Mouse (Mus musculus) kidney, postnatal 25 days (tissue): ENCODE measurements at regions not wholly inside any gene's neighbourhood (a gene's known extent, or its start where the extent isn't known, plus 50 kb on each side); places are given as distances from the start of the nearest gene placed in this dataset.

Experiments used
- DNase-seq, 2 experiments: peaks; one replicate each; pipeline ENCODE4 v3.0.0; 2021; ENCODE audit warnings: mixed read lengths in 2 of 2

DNA sequence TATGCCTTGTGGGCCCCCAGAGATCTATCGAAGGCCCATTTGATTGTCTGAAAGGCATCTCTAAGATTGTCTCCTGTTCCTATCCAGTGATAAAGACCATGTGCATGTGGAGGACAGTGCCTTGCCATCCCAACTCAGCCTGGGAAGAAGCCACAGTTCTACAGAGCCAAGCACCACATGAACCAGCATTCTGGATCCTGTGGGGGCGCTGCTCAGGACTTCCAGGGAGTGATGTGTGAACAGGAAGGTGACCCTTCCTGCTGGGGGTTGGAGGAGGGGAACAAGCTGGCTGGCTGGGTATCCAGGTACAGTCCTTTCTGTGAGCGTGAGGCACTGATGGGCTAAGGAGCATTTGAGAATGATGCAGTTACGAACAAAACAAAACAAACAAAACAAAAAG lies 163.8 kb downstream of the Gm26897 start:
- DNase-seq, result no peak

DNA sequence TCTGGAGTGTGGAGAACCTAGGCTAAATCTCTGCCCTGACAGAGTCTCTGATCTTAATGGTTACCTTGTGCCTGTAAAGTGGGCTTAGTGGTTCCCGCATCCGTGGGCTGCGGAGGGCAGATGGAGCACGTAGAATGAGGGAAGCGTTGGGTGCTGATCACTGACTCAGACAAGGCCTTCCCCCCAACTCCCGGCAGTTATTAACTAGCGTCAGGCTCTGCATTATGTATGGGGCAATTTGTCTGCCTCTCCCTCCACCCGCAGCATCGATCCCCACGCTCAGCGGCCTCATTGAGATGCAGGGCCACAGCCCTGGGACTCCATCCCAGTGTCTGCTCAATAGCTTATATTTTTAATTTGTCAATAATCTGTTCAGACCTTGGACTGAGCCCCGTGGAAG lies 164.8 kb downstream of the Gm26897 start:
- no peak for DNase-seq

DNA sequence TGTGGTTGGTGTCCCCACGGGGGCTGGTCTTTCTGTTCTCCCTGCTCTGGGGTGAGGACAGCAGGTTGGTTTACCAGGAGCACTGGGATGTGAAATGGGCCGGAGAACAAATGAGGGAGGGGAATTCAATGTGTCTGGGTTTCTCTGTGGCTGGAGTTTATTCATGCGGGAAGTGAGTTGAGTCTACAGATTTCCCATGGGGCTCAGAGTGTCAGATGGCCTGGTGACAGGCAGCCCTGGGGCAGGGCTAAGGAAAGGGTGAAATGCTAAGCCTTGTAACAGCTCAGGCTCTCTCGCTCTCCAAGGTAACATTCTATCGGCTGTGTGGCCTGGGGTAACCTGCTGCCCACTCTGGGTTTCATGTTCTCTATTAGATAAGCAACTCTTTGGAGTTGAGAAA lies 167.5 kb downstream of the Gm26897 start:
- DNase-seq, result no peak

DNA sequence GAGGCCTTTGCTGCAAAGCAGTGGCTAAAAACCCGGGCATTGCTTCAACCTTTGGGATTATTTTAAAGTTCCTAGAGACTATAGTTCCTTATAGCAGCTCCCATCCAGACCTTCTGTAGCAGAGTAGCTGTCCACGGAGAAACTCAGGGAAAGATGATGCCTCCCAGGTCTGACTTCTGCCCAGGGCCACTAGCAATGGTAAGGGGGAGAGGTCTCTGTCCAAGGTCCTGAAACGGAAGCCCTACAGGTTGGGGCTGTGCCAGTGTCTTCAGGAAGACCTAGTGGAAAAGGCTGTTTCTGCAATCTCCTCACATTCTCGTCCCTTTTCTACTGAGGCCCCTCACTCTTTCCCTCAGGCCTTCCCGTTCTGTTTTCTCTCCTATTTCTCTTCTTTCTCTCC lies 168.0 kb downstream of the Gm26897 start:
- peak; percentile 46 to 68 for DNase-seq

DNA sequence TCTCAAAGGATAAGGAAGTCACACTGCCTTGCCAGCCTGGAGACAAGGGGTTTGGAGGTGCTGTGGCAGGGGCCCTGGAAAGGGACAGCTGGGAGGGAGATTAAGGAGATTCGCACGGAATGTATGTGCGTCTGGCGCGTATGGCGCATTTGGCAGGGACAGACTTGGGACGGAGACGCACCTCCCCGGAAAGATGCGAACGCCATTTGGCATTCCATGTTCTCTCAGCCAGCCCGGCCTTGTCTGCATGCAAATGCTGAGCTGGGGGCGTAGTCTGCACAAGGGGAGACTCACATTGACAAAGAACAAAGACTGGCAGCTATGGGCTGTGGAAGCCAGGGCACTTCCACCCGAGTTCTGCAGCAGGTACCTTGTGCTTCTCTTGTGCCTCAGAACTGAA lies 174.4 kb downstream of the Gm26897 start:
- DNase-seq, result no peak

DNA sequence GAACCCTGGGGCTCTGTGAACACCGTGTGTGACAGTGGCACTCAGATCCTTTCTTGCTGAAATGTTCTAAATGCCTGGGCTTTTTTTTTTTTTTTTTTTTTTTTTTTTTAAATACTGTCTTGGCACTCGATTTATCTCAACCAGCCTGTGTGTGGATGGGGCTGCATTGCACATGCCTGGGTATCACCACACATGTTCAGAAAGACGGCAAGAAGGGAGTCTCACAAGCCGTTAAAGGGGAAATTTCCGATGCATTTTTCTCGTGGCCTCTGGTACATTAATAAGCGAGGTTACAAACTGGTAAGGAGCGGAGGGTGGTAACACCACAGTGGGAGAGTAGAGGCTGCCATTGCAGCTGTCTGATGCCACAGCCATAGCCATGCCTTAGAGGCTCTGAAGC lies 176.8 kb downstream of the Gm26897 start:
- no peak for DNase-seq

DNA sequence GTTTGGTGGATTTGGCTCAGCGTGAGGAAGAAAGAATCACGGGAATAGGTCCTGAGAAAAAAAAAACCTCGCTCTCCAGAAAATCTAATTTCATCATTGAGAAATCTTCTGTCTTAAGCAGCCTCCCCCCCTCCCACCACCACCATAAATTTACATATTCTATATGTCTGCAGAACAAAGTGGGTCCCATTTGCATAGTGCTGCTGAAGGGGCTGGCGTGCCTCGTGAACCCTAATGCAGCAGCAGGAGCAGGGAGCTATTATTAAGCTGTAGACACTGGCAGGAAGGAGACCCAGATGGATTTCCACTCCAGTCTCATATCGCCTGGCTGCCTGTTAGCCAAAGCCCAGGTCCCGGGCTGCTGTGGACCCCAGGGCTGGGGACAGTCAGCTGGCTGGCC lies 179.6 kb downstream of the Gm26897 start:
- no peak for DNase-seq

DNA sequence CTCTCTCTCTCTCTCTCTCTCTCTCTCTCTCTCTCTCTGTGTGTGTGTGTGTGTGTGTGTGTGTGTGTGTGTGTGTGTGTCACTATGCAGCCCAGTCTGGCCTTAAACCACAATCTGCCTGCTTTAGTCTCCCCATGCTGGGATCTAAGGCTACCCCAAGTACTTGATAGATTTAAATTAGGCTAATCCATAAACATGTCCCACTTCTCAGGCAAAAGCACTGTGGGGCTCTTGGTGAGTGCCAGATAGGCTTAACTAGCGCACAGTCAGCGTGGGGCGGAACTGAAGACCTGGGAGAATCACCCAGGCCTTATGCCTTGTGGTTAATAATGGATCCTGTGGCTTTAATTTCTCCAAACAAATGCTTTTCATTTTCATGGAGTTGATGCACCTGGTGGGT lies 180.6 kb downstream of the Gm26897 start:
- DNase-seq, result no peak

DNA sequence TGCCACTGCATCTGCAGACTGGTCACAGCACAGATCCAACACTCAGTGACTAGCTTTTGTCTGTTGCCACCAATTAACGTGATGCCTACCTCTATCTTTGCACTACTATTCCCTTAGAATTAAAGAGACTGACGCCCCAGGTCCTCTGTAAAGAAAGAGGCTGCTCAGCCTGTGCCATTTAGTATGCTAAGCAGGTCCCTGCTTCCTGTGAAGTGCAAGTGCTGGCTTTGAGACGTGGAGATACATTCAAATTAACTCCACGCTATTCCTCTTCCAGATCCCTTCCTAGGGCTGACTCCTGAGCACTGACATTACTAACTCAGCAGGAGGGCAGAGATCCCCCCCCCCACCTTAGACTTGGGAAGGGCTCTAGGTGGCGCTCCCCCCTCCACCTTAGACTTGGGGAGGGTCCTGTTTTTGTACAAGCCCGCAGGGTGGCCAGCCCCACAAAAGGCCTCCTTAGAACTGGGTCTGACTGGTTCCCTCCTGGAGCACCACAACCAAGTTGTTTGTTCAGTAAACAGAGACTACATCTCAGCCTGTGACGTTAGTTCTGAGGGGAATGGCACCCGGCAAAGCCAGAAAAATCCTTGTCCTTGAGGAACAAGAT lies 184.0 kb downstream of the Gm26897 start:
- no peak for DNase-seq

DNA sequence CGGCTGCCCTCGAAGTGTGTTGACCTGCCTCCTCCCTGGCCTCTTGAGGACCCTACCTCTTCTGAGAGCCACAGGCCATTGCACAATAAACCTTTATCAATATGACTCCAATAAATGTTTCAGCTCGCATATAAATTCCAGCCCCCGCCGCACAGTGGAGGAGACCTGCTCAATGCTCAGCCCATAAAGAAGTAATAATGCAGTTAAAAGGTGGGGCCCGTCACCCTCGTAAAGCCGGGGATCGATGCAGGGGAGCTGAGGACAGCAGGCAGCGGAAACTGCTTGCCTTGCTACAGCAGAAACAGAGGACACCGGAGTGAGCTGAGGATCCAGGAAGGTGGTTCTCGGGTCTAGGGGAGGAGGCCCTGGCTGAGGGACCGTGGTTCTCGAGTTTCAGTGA lies 185.2 kb downstream of the Gm26897 start:
- no peak for DNase-seq

DNA sequence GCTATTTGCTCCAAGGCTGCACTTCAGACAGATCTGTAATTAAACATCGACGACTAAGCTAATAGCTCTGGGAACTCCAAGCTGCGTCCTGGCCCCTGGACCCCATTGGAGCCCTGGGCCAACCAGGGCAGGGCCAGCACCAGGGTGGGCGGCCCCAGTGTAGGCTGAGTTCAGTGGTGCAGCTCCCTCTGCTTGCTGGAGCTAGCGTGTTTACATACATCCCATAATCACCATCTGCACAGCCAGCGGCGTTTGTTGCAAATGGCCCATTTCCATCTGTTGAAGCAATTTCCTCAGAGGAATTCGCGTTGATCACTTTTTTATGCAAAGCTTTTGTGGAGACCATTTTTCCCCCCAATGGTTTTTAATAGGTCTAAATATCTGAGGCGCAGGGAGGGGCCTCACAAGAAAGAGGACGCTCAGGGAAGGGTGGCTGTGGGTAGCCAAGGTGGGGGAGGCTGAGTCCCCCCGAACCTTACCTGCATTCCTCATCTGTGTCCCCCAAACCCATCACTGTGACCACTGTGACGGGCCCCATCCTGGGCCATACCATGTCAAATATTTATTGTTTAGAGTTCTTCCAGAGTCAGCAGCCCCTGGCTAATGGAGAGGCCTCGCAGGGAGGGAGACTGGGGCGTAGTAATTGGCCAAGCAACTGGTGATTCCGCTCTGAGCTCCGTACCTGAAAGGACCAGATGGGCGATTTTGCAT lies 189.4 kb downstream of the Gm26897 start:
- DNase-seq, result no peak

DNA sequence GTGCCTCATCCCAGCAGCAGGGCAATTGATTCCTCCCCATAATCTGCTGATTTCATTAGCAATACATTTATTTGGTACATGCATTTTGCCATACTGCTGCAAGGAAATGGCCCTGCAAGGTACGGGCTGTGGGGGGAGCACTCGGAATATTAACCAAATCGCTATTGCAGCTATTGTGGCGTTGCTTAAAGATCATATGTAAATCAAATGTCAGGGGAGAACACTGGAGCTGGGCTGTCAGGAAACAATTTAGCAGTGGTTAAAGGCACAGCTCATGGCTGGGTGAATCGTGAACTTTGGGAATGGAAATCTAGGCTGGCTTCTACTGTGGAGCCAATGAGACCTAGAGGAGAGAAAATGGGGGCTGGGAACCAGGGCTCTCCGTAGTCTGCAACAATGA lies 192.0 kb downstream of the Gm26897 start:
- DNase-seq, result no peak

DNA sequence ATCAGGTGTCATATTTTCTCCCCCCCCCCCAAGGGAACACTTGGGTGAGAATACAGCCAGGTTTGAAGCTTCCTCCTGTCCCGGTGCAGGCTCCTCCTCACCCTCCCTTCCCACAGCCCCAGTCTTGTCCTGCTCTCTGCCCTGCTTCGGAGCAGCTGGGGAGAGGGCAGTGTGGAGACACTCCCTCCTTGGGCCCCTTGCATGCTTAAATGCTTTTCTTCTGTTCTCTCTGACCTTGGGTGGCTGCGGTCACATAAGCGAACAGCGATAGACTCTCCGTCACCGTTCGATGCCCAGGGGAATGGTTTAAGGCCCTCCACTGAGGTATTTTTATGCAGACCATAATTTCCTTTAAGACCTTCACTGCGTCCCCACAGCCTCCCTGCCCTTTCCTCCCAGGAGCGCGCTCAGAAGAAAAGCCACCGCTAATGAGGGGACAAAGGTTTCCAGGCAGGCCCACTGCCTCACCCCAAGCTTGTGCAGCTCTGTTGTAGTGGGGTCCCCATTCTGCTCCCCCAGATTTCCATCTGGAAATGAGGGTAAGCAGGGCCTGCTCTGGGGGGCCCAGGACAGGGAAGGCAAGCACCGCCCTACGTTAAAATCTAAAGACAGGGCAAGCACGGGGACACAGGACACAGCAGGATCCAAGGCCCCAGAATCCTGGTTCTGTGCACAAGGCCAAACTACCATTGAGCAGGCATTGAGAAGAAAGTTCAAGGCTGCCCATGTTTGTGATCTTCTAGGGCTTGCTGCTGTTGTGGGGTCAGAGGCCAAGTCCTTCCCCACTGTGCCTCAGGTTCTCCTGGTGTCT lies 195.7 kb downstream of the Gm26897 start:
- DNase-seq, result no peak

DNA sequence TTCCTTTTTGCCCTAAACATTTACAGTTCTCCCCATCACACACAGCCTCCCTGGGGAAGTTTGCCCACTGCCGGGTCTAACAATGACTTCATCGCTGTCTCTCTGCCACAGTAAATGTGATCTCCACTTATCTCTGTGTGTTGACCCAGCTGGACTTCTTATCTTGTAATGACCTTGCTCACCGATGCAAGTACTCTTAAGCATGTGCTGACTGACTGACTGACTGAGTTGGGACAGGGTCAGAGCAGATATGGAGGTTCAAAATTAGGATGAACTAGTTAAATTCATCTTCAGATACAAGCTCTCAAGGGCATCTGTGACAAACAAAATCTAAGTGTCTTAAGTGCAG lies 196.2 kb downstream of the Gm26897 start:
- no peak for DNase-seq

DNA sequence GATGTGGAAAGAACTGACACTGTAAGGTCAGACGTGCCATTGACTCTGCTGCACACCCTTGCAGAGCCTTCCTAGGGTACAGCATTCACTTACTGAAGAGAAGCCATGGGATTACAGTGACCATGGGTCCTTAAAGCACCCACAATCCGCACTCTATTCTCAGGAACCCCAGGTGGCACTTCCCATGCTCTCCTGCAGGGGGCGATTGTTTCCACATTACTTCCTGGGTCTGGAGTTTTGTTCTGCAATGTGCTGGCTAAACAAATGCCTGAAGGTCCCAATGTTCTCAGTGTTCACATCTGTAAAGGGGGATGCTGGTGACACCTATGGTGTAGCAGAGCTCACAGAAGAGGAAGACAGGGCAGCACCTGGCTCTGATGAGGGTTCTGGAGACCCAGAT lies 198.0 kb downstream of the Gm26897 start:
- peak in 1 of 2 experiments; percentile 9 for DNase-seq

DNA sequence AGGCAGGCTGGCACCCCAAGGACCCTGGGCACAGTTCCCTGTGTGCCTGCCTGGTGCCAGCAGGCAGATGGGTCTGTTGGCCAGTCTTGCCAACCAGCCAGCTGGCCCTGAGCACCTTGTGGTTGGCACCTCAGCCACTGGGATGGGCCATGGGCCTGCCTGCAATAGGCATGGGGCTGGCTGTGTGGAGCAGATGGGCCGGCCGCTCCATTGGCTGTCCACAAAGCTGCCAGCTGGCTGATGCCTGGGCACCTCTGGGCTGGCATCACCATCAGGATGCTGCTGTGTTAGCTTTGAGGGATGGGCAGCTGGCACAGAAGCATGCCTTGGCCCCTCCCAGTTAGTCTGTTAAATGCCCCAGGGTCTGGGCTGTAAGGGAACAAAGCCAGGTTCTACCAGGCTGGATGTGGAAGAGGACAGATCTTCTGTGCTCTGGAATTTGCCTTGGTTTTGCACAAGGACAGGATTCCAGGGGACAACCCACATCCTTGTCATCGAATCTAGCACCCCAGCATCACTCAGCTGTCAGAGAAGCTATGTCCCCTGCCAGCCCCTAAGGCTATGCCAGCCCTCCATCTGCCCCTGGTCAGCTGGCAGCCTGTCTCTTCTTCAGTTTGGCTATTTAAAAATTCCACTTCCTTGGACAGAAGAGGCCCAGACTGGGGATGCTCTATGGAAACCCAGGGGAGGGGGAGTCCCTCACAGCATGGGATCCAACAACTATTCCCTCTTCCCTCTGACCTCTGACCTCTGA lies 201.8 kb downstream of the Gm26897 start:
- peak in 1 of 2 experiments; percentile 29 for DNase-seq

DNA sequence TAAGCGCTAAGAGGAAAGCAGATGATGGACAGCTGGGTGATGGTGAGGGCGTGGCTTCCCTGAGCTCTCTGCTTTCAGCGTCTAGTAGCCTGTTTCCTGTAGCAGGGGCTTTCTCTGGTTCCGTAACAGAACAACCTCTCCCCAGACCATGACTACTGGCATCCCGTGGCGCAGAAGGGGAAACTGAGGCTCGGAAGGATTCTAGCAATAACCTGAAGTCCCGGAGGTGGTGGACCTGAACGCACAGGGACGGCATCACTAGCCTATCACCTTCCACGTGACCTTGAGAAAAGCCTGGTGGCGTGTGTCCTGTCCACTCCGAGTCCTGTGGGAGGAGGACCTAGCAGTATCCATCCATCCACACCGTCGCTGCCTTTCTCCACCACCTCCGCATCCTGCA lies 208.1 kb downstream of the Gm26897 start:
- DNase-seq, result no peak

DNA sequence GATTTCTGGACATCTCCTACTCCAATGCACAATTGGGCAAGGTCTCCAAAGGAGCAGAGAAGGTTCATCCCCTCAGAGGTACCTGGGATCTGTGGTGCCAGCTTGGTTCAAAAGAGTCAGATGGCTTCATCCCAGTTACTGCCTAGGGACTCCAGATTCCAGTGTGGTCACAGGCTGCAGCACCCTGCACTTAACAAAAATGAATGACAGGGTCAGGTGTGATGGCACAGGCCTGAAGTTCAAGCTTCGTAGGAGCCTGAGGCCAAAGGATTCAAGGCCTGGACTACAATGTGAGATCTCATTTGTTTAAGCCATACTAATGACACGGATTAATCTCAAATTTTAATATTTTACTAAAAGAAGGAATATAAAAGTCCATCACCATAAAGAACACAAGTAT lies 209.1 kb downstream of the Gm26897 start:
- DNase-seq, result peak in 1 of 2 experiments; percentile 12

DNA sequence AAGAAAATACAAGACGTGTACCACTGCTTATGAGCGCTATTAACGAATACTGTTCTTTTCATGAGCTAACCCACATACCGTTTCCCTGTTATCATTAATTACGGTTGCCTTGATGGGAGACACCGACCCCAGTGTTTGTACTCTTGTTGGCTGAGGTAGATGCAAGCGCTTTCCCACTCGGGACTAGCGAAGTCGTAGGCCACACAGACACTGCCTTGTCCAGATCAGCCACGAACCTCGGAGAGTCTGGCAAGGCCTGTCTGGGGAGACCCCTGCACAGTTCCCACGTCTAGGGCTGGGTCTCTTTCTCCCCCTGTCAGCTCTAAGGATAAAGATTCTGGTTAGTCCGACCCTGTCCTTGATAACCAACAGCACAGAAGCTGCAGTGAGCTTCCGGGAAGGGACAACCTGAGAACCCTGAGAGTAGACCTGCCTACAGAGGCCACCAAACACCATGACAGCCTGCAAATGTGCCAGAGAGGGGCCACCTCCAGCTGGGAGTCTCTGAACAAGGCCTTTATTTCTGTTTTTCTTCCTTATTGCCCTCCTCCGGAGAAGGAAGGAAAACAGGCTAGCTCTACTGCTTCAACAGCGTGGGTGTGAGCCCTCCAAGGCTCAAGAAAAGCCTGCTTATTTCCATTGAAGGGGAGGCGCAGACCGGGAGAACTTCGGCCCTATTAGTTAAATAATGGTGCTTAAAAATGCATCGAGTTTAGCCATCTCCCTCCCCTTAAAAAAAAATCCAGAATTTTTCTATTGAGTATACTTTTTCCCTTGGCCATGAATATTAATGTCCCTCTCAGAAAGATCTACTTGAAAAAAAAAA lies 209.8 kb downstream of the Gm26897 start:
- peak in 1 of 2 experiments; percentile 14 for DNase-seq

DNA sequence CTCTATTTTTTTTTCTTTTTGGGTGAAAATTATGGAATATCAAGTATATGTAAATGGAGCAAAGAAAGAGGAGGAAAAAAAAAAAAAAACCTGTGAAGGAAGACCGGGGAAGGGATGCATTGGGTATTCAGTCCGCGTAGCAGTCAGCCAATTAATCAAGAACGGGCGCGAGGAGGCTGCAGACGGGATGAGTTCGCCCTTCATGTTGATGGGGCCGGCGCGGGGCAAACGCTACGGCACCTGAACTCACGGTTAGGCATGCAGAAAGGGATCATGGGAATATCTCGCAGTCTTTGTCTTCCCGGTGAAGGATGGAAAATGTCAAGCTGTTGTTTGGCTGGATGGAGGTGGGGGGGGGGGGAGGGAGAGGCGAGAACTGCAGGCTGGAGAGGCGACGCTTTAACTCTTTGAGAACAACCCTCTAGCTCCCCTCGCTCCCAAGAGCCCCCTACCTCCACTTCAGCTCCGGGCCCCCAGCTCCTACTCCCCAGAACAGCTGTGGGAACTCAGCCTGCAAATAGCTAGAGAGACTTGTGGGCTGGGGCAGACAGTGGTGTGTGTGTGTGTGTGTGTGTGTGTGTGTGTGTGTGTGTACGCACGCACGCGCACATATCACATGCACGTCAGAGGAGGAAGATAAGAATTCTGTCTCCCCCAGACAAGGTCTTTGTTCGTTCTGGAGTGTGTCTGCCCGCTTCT lies 210.7 kb downstream of the Gm26897 start:
- DNase-seq, result peak in 1 of 2 experiments; percentile 17

DNA sequence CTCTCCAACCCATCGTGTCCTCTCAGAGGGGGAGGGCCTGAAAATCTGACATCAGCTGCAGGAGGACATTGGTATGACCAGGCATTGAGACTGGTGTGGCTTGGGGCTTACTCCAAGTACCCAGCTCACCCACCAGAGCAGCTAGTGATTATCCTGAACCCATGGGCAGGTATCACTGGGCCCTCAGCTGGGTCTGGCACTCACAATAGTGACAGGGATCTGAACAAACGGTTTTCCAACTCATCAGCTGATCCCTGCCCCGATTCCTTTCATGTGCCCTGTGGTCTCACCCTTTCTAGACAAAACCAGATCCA lies 211.2 kb downstream of the Gm26897 start:
- peak in 1 of 2 experiments; percentile 4 for DNase-seq

DNA sequence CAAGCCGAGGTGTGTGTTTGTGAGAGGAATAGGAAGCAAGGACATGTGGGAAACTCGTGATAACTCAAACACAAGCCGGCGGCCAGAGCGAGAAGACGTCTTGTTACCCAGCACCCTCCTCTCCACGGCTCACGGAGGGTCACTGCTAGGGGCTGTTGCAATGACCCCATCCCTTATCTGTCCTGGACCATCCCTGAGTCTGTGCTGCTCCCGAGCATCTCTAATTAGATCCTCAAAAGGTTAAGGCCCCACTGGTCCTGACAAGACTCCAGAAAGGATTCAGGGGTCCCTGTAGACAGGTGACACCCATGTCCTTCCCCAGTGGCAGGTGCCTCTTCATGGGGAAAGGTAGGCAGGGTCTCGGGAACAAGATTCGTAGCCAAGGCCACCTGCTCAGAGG lies 212.6 kb downstream of the Gm26897 start:
- peak in 1 of 2 experiments; percentile 22 for DNase-seq
